Mouse (Mus musculus): ENCODE results near the gene Sgce.

Sgce gene

DNA sequence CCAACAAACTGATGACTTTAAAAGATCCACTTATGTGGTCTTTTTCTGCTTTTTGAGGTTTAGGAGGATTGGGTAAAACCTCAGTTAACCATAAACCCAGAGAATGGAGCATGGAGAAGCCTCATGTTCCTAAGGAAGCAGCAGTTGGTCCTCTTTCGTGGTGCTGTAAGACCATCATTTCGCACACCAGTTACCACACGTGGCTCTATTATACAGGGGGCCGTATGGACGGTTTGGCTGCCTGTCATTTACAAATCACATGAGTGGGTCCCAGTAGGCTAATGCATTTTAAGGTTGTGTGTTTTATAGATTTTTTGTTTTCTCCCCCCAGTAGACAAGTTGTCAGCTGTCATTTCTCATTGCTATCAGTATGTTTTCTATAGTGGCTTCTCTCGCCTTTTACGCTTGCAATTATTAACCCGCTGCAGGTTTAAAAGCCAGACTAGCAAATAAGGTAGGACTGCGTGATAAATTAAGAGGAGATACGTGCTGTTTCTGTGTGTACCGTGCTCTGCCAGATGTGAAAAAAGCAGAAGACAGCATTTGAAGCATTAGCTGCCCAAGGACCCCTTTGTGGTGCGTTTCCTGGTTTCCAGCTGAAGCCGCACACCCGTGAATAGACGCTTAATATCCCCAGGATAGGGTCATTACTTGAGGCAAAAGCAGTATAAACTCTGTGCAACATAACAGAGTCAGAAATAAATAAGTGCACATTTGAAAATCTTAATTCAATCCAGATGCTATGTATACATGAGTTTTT is 22.8 kb downstream of the Sgce start:
- no peak for DNase-seq (ENCODE audit: extremely low read depth, insufficient read length, low spot score)

DNA sequence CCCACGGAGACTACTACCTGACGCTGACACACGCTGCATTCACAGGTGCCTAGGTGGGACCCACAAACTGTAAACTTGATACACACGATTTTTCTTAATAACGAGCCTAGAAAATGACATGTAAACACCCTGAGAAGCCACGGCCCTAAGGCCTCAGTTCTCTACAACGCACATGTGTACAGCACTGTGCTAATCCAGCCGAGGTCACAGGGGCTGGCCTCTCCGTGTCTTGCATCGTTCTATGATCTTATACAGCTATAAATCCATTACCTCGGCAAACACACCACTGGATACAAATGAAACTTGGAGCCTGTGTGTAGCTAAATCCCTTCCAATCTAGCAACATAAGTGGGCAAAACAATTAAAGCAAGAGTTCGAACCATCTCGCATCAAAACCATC is 24.3 kb downstream of the Sgce start:
- no peak for DNase-seq (ENCODE audit: extremely low read depth, insufficient read length, low spot score)

DNA sequence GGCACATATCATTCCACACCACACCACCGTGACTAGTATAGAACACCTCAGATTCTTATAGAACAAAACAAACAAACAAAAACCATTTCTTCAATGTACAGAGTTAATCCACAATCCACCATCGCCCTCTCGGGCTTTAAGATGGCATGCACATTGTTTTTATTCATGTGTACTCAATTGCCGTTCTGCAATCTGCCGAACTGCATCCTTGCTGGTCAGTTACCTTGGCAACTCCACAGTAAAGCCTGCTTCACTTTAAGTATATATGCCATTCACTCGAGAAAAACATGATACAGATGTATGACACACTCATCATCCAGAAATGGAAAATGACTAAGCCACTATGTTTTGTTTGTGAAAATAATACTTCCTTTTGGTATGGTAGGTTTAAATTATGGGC is 24.9 kb downstream of the Sgce start:
- DNase-seq (ENCODE audit: extremely low read depth, insufficient read length, low spot score) = no peak

DNA sequence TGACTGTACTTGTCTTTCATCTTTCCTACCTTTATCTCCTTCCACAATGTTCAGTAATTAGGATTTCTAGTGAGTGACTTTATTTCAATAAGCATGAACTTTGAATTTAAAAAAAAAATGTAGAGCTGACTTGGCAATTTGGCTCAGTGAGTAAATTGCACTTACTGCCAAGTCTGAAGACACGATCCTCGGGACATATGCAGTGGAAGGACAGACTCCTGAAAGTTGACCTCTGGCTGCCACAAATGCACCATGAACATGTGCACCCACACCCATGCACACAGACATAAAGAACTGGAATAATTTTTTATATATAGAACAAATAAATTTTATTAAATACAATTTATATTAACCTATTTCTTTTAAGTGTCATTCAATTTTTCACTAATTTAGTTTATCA is 29.7 kb downstream of the Sgce start:
- no peak for DNase-seq (ENCODE audit: extremely low read depth, insufficient read length, low spot score)

DNA sequence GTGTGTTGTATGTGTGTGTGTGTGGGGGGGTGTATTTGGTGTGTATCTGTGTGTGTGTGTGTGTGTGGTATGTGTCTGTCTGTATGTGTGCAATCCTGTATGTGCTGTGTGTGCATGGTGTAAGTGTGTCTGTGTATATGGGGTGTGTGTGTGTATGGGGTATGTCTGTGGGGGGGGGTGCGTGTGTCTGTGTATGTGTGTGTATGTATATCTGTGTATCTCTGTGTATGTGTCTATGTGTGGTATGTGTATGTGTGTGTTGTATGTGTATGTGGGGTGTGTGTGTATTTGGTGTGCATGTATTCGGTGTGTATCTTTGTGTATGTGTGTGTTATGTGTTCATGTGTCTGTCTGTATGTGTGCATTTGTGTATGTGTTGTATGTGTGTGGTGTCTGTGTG is 30.8 kb downstream of the Sgce start:
- DNase-seq (ENCODE audit: extremely low read depth, insufficient read length, low spot score) = no peak

DNA sequence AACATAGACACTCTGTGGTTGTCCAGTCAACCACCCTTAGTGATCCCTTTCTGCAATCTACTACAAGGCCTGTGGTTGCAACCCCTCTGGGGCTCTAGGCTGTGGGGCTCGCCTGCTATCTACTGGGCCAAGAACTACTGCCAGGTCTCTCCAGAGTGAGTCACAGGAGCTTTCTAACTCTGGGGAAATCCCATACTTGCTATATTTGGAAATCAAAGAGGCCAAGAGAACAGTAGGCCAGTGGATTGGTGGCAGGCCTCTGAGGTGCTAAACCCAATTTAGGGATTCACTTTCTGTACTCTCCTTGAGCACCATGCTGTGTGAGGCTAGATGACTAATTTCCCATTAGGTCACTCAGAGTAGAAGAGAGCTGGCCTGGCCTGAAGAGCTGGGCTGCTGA is 38.0 kb downstream of the Sgce start:
- peak; percentile 35 for DNase-seq (ENCODE audit: extremely low read depth, insufficient read length, low spot score)

DNA sequence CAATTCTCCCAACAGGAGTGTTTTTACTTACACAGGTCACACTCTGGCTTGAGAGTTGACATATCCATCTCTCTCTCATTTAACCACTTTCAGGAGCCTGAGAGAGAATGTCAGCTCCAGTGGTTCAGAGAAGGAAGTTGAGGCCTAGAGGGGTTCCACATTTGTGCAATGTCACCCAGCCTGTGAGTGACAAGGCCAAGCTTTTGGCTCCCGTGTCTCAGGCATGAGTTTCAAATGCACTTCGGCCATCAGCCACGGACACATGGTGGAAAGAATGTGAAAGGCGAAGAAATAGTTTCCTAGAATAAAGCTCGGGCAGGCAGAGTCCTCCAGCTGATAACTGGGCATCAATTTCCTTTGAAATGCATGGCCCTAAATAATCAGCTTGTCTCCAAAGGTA is 40.6 kb downstream of the Sgce start:
- no peak for DNase-seq (ENCODE audit: extremely low read depth, insufficient read length, low spot score)

DNA sequence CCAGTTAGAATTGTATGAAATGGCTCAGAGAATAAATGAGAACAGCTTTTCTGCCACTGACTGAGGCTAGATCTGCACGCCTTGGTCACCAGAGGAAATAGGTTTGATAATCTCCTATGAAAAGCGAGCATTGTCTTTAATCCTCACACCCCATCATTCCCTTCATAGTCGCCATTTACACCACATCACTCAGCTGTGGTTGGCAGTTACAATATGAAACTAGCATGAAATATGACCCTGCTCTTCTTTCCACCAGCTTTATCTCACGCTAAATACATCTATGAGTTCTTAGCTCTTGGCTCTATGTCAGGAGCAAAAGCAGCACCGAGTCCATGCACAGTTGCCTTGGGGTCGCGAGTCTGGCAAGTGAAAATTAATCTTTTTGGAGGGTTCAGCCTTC is 43.1 kb downstream of the Sgce start:
- DNase-seq (ENCODE audit: extremely low read depth, insufficient read length, low spot score) = no peak

DNA sequence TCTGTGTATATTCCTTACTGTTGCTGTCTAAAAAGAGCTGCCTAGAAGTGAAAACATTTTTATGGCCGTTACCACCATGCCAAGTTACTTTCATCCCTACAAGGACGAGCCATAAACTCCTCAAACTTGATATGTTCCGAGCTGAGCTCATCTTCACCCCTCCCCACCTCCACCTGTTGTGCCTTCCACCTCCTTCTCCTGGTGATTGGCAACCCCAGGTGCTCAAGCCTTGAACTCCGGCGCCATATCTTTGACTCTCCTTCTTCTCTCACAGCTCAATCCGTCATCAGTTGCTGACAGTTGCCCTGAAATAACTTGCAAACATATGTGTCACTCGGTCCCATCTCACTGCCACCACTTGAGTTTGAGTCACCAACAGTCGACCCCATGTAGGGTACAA is 45.4 kb downstream of the Sgce start:
- DNase-seq (ENCODE audit: extremely low read depth, insufficient read length, low spot score) = no peak

DNA sequence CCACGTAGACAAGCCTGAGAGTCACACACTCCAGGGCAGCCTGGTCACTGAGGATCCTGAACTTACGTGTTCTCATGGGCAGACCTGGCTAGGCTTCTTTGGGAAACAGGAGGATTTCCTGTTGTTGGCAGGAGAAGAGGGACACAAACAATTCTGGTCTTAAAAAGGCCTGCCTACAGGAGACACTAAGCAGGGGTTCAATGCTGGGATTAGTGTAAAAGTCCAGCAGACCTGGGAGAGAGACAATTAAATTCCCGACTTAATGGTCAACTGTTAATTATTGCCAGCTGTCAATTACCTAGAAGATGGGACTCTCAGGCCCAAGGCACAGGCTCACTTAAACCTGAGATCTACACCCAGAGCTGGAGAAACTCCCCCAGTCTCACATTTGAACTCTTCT is 51.2 kb downstream of the Sgce start:
- no peak for DNase-seq (ENCODE audit: extremely low read depth, insufficient read length, low spot score)

DNA sequence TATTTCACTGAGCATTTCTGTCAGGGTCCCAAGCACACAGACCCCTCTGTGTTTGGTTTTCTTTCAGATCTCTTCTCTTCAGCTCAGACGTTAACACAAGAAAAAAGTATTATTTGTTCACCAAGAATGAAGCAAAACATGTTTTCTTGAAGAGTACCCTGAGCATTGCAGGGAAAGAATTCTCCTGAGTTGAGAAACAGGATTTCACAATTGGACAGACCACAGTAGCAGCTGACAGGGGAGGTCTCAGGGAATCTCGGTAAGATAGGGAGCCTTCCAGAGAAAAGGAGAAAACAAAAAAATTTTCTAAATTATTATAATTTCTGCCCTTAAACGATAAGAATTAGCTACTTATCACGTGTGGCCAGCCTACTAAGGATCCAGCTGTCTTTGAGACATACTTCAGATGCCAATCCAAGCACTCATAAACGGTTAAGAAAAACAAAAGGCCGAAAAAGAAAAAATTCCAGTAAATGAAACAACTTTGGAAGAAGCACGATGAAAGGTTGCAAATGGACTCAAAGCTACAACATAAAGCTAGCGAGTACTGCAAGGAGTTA is 52.3 kb downstream of the Sgce start:
- no peak for DNase-seq (ENCODE audit: extremely low read depth, insufficient read length, low spot score)

DNA sequence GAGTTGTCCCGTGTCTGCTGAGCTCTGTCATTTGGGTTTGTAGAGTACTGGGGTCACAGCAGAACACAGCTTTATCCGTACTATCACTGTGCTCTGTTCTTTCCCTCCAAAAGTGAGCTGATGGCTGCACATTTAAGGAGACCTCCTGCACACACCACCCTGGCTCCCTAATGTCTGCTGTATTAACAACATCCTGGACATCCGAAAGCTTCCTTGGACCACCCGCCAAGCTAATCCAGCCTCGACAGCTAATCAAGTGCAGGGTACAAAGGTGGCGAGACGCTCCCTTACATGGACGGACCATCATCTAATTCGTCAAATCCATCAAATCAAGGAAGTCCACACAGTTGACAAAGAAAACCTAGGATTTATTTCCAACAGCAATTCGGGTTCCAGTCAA is 53.5 kb downstream of the Sgce start:
- DNase-seq (ENCODE audit: extremely low read depth, insufficient read length, low spot score) = no peak

DNA sequence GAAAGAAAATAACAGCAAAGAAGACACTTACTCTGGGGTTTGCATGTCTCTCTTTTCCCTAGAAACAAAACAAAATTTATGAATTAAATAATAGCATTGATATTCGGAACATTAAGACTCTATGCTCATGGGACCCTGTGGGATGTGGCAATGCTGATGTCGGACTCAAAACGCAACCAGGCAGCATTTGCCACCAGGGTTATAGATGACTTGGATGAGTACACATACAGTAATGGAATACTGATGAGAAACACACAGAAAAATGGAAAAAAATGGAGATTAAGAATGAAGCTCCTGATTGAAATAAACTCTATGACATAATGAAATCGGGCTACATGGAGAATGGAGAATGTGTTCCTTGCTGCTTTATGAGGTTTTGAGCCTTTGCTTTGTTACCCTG is 56.6 kb downstream of the Sgce start:
- no peak for DNase-seq (ENCODE audit: extremely low read depth, insufficient read length, low spot score)

DNA sequence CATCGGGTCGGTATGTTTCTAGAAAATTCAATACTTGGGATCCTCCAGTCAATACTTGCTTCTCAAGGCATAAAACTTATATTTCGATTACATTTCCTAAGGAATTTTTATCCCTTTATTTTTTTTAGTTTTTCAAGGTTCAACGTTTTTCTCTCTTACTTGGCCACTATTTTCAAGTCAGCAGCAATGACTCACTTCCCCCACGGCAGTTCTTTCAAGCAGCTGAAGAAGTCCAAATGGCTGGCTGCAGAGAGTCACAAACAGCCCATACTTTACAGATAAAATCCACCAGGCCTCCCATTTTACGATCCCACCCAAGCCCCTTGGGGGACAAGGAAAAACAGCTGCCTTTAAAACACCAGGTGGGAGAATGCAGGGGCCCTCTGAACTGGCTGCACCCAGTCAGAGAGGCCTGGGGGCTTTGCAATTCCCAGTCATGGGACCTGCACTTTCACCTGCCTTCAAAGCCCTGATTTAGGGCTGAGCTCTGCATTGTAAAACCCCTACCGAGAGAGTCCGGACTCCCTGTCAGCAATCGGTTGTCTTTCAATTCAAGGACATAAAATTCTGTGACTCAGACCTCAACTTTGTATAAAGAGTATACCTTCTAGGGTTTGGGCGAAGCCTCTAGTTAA is 62.2 kb downstream of the Sgce start:
- DNase-seq (ENCODE audit: extremely low read depth, insufficient read length, low spot score) = no peak

DNA sequence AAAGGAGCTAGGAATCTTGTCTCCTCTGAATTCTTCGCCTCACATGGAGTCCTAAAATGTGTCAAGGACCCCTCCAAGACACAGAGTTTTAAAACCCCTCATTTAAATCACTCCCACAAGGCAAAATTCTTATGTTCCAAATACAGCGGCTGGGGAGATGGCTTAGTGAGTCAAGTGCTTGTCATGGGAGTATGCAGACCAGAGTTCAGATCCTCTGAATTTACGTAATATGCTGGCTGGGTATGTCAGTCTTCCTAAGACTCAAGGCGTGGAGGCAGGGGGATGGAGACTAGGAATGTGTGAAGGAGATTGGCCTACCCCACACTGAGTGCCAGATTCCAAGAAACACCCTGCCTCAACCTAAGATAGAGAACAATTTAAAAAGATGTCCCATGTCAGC is 66.4 kb downstream of the Sgce start:
- DNase-seq (ENCODE audit: extremely low read depth, insufficient read length, low spot score) = no peak

DNA sequence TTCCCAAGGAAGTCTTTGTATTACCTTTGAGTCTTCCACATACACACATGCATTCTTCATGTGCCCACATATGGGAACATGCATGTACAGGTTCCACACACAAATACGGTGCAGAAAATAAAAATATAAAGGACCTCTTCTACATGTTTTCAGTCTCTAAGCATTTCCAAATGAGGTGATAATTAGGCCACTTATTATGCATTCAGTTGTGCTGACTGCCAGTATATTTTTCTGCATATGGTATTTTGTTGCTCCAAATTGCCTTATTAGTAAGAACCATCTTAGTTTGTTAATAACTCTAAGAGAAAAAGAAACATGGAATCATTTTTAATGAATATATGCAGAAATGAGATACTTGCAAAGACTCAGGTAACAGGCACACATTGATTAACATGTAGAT is 67.0 kb downstream of the Sgce start:
- DNase-seq (ENCODE audit: extremely low read depth, insufficient read length, low spot score) = no peak

DNA sequence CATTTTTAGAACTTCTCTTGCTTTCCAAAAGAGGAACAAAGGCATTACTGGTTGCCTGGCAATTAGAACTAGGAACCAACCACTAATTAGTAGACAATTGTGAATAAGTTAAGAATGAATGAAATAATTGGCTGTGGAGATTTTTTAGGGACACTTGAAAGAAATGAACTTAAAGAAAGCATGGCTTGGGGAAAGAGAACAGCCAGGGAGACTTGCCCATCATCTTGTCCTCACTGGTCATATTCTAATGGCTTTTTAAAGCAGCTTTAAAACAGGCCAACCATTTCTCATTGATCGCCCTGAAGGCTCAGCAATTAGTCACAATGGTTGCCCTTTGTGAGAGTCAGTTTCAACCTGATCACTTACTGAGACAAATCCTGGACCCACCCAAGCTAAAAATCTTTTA is 69.6 kb downstream of the Sgce start:
- no peak for DNase-seq (ENCODE audit: extremely low read depth, insufficient read length, low spot score)

DNA sequence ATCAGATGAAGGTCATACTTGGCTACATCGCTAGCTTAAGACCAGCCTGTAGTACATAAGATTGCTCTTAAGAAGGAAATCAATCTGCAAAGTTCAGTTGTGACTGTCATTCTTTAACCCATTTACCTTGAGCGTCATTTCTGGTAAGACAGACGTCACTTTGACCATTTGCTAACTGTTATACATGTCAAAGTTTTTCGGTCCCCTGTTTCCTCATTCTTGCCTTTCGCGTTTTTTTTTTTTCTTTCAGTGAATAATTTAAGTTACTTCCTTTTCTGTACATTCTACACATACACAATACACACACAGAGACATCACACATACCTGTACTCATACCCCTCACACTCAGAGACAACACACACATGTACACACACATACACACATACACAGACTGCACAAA is 81.9 kb downstream of the Sgce start:
- DNase-seq (ENCODE audit: extremely low read depth, insufficient read length, low spot score) = no peak

DNA sequence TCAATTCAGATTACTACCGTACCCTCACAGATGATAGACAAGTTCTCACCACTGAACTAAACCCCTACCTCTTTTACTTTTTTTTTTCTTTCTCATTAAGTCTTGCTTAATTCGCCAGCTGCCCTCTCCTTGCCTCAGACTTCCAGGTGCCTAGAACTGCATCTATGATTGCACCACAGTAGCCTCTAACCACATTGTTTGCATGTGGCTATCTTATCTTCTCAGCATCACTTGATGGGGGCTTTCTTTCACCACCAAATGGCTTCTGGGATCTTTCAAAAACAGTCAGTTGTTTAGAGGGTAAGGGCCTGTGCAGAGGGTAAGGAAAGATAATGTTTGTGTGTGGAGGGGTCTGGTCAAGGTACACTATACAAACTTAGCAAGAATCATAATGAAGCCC is 82.7 kb downstream of the Sgce start:
- no peak for DNase-seq (ENCODE audit: extremely low read depth, insufficient read length, low spot score)

DNA sequence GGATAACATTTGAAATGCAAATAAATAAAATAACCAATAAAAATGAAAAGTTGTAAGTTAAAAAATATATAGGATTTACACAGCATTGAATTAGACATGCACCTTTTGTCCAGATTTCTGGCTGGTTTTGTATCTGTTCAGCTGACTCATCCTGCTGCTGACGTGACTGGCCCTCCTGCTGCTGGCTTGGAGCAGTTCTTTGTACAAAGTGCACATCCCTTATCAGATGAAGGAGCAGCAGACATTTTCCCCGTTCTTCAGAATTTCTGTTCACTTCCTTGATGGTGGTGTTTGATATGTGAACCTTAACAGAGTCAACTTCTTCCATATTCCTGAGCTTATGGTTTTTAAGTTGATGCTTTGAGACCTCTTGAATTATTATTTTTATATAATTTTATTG is 83.5 kb downstream of the Sgce start:
- no peak for DNase-seq (ENCODE audit: extremely low read depth, insufficient read length, low spot score)

DNA sequence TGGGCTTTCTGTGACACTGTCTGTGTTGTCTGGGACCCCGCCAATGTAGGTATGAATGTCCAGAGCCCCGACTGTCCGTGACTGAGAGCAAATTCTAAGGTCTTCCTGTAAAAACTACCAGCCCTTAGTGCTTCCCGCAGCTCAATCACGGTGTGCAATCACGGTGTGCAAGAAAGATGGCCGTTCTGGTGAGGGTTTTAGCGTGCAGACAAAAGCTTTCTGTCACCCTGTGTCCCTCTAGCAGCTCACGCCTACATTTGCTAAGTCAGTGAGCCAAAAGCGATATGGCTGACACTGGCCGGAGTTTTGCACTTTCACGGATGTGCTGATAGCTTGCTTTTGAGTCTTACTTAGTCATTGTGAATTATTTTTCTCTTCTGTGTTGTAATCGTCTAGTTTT is 88.1 kb downstream of the Sgce start:
- DNase-seq (ENCODE audit: extremely low read depth, insufficient read length, low spot score) = no peak

DNA sequence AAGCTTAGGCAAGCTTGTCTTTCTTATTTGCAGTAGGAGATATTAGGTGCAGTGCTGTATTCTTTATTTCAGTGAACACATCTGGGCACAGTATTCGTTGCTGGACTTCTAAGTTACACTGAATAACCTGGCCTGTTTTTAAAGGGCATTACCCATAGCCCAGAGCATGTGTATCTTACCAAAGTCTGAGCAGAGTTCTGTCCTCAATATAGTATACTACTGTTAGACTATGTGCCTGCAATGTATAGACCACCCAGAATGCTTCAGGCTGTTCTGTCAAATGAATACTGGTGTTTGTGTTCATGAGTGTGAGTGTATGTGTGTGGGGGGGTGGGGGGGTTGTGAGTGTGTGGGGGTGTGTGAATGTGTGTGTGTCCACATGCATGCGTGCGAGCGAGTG is 91.1 kb downstream of the Sgce start:
- DNase-seq (ENCODE audit: extremely low read depth, insufficient read length, low spot score) = no peak
